Mouse (Mus musculus) adrenal gland, postnatal 14 days (tissue): ENCODE data around the gene Gh. TPM values are rescaled to one million over a fixed set of nuclear protein-coding genes. Genes with fewer than 3 reads are reported as not detected.
A peak's percentile ranks its signal among the peaks of the same experiment; 100 is the strongest.

Experiments used
- DNase-seq: peaks from one replicate; pipeline ENCODE4 v3.0.0; 2021; ENCODE audit warnings: mixed read lengths
- total RNA-seq: library from RNA; stranded (reverse); gene quantifications from 2 replicates; pipeline ENCODE4 v1.2.3, GENCODE M21; 2021

Gene Gh
- total RNA-seq, 1 experiment from 2014 or later, result not detected

DNA sequence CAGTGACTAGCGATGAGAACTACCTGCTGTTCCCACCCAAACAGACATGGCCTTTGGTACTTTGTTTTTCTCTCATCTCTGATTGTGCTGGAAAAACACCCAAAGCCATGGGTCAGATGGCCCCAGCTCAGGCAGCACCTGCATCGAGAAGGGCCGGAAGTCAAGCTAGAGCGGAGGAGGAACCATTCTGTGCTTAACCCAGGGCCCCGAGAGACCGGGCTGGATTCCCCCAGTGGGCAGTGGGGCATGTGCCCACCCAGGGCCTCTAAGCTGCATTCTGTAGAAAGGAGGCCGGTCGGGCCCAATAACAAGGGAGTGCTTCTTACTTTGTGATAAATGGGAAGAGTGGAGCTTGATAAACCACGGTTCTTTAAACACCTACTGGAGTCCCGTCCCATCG lies 6.5 kb upstream of the Gh start:
- DNase-seq, result no peak

DNA sequence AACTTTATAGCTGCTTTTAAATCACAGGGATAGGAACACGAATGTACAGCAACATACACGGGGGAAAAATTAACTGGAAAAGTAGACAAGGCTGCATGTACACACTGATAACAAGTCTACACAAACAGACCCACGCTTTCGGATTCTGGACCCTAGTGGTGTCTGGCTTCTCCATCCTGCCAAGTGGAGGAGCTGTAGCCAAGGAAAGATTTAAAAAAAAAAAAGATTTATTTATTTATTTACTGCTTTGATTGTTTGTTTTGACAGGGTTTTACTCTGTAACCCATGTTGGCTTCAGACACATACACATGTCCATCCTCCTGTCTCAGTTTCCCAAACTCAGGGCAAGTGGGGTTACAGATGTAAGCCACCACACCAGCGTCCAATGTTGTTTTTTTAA lies 5.8 kb upstream of the Gh start:
- DNase-seq, result no peak

DNA sequence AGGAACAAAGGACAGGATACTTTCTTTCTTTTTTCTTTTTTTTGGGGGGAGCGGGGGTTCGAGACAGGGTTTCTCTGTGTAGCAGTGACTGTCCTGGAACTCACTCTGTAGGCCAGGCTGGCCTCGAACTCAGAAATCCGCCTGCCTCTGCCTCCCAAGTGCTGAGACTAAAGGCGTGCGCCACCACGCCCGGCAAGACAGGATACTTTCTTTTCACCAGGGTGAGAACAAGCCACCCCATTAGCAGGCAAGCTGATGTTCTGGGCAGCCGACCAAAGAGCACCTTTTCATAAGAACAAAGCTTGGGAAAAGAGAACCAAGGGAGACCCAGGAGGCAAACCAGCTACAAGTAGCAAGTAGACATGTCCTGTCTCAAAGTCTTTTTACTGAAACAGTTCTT lies 5.1 kb upstream of the Gh start:
- DNase-seq, result no peak

GRCm38 (mm10) chr11:106306065-106306385 lies 4.4 kb upstream of the Gh start:
- no peak for DNase-seq

DNA sequence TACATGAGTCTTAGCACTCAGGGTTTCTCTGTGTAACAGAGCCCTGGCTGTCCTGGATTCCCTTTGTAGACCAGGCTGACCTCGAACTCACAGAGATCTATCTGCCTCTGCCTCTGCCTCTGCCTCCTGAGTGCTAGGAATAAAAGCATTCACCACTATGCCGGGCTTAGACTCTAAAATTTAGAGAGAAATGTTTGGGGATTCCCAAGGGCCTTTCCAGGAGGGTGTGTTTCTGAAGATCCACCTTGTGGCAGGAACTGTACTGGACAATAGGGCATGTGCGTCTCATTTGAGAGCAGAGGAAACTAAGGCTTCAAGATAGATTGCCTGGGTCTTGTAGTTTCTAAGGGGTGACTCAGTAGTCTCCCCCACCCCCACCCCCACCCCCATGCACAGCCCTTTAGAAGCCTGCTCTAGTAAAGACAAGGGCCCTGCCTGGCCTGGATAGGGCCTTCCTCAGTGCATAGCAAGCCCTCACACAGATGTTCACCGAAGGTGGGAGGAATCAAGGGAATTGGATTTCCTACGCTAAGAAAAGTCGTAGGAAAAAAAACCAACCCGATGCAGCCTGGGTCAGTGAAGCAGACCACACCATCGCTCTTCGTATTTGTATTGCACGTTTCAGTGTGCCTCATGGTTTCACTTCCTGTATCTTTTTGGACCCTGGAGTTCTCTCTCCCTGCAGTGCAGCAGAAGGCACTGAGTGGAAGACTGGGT lies 3.8 kb upstream of the Gh start:
- DNase-seq, result no peak

DNA sequence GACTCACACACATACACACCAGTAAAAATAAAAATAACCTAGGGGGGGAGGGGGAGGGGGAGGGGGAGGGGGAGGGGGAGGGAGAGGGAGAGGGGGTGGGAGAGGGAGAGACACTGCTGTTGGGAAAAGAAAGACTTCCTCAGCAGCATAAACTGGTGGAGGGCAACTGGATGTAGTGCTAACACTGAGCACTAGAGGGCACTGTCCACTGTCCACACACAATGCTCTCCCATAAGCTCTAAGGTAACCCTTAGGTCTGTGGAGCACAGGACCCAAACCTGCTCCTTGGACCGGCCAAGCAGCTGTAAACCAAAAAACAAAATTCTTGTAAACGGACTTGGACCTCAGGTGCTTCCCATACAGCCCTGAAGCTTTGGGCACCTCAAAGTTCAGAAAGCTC lies 969 bp upstream of the Gh start:
- DNase-seq, result peak; percentile 73

DNA sequence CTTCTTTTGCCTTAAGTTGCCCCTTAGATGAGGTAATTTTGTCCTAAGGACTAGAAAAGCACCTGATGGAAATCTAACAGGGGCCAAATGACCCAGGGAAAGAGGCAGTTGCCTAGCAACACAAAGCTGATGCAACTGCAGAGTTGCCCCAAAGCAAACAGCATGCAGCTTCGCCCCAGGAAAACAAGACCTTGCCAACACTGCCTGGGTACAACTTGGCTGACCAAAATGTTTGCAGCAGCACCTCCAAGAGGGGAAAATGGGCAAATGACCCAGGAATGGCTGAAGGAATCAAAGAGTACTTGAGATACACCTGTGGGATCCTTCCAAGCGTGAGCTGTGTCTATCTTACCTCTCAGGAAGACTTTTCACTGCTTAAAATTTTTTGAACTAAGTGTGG lies 9.8 kb downstream of the Gh start:
- peak; percentile 27 for DNase-seq

DNA sequence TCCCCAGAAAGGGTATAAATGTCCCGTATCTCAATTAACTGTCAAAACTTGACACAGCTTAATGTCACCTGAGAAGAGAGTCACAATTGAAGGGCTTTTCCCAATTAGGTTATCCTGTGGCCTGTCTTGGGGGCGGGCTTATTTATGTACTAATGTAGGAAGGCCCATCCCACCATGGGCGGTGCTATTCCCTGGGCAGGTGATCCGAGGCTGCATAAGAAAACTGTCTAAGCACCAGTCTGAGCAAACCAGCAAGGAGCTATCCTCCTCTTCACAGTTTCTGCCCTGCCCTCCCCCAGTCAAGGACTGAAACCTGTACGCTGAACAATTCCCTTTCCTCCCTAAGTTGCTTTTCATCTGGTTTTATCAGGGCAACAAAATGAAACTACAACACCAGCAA lies 11.3 kb downstream of the Gh start:
- DNase-seq, result no peak

- DNase-seq, result peak; percentile 94
These were observed 12.3 kb downstream of the Gh start for GRCm38 (mm10) chr11:106289369-106289768.

DNA sequence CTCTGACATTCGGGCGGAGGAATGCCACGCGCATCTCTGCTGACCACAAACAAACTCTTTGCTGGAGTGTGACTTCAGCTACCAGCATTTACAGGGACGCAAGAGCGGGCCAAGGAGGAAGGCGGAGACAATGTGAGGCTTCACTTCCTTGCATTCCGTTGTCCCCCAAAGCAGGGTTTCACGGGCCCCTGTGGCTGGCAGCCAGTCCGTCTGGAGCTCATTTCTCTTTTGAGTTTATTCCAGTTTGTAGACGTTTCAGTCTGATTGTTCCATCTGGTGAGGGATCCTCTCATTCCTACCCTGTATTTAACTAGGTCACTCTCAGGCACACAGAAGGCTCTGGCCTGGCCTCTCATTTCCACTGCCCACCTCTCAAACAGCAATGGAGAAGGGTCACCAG lies 14.7 kb downstream of the Gh start:
- no peak for DNase-seq

GRCm38 (mm10) chr11:106286206-106286605 lies 15.5 kb downstream of the Gh start:
- DNase-seq, result no peak

DNA sequence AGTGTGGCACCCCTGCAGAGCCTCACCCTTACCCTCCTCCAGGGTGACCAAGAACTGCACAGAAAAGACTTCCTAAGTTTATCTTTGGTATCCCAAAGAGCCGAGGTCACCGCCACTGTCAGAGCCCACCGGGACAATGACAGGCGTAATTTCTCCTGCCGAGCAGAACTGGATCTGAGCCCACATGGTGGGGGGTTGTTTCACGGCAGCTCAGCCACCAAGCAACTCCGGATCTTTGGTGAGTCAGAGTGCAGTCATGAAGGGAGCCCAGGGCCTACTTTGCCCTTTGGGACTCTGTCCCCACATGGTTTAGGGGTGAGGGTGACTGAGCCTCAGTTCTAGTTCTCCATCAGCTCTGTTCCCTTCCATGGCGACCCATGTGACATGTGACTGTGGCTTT lies 17.5 kb downstream of the Gh start:
- peak; percentile 48 for DNase-seq

DNA sequence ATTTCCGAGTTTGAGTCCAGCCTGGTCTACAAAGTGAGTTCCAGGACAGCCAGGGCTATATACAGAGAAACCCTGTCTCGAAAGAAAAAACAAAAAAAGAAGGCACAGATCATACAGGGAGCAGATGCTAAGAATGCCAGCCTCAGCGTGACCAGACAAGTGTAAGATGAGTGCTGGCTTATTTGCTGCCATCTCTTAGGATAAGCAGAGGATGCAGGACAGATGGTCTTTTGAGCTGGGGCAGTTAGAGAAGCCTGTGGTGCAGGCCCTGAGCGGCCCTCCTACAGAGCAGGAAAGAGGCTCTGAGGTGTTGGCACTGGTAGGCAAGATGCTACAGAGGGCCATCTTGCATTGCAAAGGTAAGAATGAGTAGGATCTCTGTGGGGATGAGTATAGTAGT lies 18.3 kb downstream of the Gh start:
- no peak for DNase-seq

- no peak for DNase-seq
These were observed 19.2 kb downstream of the Gh start for GRCm38 (mm10) chr11:106282452-106282851.

DNA sequence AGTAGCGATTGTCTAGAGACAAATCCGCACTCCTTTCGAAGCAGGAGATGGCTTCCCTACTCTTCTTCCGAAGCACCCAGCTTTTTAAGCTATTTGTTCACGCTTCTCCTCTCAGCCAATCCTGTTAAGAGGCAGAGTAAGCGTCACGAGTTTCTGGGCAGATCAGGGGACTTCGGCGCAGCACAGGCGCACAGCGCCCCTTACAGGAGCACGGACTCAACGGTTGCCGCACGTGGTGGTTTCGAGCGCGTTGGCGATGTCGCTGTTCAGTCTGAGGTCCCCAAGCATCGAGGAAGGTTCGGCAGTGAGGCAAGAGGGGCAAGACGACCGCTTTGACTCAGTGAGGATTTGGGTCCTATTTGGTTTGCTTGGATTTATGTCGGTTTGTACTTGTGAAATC lies 25.2 kb downstream of the Gh start, which contains the start of gene Tcam1:
Gene Tcam1, plus strand, starts transcription at position 219 of the 400 bp plus-strand sequence.
- DNase-seq, result peak; percentile 96

- DNase-seq, result peak; percentile 68
These were observed 26.7 kb downstream of the Gh start for GRCm38 (mm10) chr11:106274971-106275411.

GRCm38 (mm10) chr11:106274374-106274773 lies 27.3 kb downstream of the Gh start:
- DNase-seq, result no peak

- no peak for DNase-seq
These were observed 27.9 kb downstream of the Gh start for GRCm38 (mm10) chr11:106273811-106274210.

DNA sequence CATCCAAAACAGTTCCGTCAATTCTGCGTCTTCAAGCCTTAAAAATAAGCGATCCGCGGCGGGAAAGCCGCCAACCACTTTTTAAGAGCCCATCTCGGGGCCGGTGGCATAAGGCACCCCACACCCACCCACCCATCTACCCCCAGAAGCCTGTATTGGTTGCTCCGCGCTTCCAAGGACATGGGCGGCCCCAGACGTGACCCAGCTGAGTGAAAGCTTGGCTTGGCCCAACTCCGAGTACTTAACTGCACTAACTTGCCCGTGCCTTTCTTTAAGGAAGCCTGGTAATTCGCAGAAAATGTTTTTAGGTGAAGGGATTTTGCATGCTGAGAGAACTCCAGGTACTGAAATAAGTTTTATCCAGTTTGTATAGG lies 28.4 kb downstream of the Gh start:
- DNase-seq, result peak; percentile 66

DNA sequence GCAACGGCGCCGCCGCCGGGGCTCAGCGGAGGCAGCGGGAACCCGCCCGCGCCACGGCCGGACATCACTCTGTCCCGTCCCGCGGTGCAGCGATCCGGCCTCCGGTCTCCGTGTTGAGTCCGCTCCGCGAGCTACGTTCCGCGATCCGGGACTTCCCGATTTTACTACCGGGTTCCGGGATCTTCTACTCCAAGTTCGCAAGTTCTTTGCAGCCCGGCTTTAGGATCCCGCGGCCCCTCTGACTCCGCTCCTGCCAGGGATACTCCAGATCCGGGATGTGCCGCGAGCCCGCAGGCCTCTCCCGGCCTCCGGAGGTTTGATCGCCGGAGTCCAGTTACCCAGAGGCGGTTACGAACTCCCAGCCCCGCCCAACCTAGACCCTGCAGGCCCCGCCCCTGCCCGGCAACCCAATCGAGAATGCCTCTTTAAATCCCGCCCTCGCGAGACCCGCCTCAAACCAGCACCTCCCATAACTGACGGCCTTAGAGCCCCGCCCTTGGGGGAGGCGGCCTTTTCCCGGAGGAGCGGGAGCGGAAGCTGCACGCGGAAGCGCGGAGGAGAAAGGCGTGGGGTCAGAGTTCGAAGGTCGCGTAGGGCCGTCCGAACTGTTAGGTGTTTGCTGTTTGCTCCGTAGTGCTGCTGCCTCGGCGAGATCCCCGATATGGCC lies 28.9 kb downstream of the Gh start, which contains the start of gene Smarcd2:
Gene Smarcd2, minus strand, starts transcription at position 329 of the 667 bp plus-strand sequence.
- DNase-seq, result peak; percentile 100

- peak; percentile 62 for DNase-seq
These were observed 29.6 kb downstream of the Gh start for GRCm38 (mm10) chr11:106271794-106272643.

DNA sequence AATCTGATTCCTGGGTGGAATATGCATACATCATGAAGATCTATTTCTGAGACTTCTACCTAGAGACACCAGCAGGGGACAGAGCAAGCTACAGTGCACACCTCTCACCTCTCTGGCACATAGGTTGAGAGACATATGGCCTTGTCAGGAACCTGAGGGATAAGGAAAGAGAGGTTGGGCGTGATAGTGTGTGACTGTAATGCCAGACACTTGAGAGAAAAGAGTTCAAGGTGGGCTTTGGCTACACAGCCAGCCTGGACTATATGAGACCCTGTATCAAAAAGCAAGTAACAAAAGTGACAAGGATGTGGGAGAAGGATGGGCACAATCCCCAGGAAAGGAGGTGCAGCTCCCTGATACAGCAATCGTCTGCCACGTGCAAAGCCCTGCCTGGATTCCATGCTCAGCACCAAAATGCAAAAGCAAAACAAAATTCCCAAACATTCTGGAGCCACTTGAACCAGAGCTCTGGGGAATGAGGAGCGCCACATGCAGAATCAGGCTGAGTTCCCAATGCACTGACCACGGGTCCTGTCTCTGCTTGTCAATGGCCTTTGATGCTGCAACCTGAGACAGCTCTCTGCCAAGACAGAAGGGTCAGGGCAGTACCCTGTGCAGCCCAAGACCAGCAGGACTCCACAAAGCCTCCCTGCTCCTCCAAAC lies 30.4 kb downstream of the Gh start:
- peak; percentile 46 for DNase-seq

- peak; percentile 57 for DNase-seq
These were observed 32.6 kb downstream of the Gh start for GRCm38 (mm10) chr11:106269060-106269431.
